Comparison of ENCODE assay signal across 38 mouse cellular contexts in the genomic region with DNA sequence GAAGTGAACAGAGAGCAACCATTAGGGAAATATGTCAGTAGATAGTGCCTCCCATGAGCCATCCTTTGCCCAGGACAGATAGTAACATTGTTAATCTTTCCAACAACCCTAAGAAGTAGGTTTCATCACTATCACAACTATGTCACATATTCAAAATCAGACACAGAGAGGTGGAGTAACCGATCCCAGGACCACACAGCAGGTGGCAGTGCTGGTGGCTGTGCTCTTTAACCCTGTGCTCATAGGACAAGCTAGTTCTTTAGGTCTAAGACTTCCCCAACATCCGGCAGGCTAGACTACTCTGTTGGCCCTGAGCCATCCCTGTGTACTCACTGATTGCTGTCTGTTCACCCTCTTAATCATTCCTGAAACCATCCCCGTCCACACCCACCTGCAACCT. TPM values are rescaled to one million over a fixed set of nuclear protein-coding genes. Genes with fewer than 3 reads are reported as not detected.
"Had no signal": no experiment of that assay in that cellular context is flagged by ENCODE, and none has a peak within 500 bp of the region (broad histone marks: within the 10 kb centered on the region; RNA-seq: fewer than 3 reads in every experiment).

No protein-coding gene starts in this region.

- H3K27me3 ChIP-seq: heart, embryonic 12.5 days; hindbrain, embryonic 12.5 days; kidney, embryonic 15.5 days; limb, embryonic 12.5 days; liver, embryonic 13.5 days; liver, embryonic 15.5 days had no signal

- H3K9ac ChIP-seq: heart, embryonic 12.5 days; hindbrain, embryonic 12.5 days; hindbrain, embryonic 14.5 days; kidney, embryonic 15.5 days; limb, embryonic 12.5 days; liver, embryonic 13.5 days; liver, embryonic 15.5 days had no signal

- H3K4me1 ChIP-seq: heart, embryonic 12.5 days; hindbrain, embryonic 10.5 days; hindbrain, embryonic 12.5 days; kidney, embryonic 15.5 days; limb, embryonic 12.5 days; liver, embryonic 13.5 days; liver, embryonic 15.5 days had no signal

- H3K9me3 ChIP-seq: hindbrain, embryonic 10.5 days; hindbrain, embryonic 12.5 days; kidney, embryonic 15.5 days; liver, embryonic 13.5 days; liver, embryonic 15.5 days had no signal

- H3K4me2 ChIP-seq: heart, embryonic 12.5 days; hindbrain, embryonic 12.5 days; hindbrain, embryonic 14.5 days; kidney, embryonic 15.5 days; limb, embryonic 12.5 days; liver, embryonic 13.5 days; liver, embryonic 15.5 days had no signal

- DNase-seq: gastrocnemius, adult 2 months; gastrocnemius, postnatal 14 days; gastrocnemius, postnatal 36 days; heart, adult 11 months; heart, adult 2 months; heart, postnatal 10 days; heart, postnatal 4 days; kidney, adult 11 months; kidney, adult 2 months; kidney, adult 9 months; kidney, postnatal 14 days; kidney, postnatal 36 days; layer of hippocampus, adult 9-11 months; layer of hippocampus, postnatal 36 days; left cerebral cortex, postnatal 4 days; liver; liver, embryonic 13.5 days had no signal

- H3K4me3 ChIP-seq: gastrocnemius, adult 2 months; heart, adult 2 months; heart, embryonic 12.5 days; hindbrain, embryonic 10.5 days; hindbrain, embryonic 12.5 days; kidney, embryonic 15.5 days; limb, embryonic 12.5 days; liver, embryonic 13.5 days; liver, embryonic 15.5 days had no signal

- H3K27ac ChIP-seq: gastrocnemius, adult 2 months; heart, adult 2 months; hindbrain, embryonic 10.5 days; hindbrain, embryonic 12.5 days; hindbrain, embryonic 14.5 days; kidney, postnatal 0 days; limb, embryonic 12.5 days; liver, embryonic 13.5 days; liver, embryonic 15.5 days had no signal

- ATAC-seq: hindbrain, embryonic 16.5 days; inflammation-experienced regulatory T-cells, adult 6 months had no signal

- H3K36me3 ChIP-seq: hindbrain, embryonic 10.5 days; hindbrain, embryonic 12.5 days; limb, embryonic 12.5 days had no signal

RNA-seq across cellular contexts. Expression of gene Rnf186, which starts 27.5 kb away (rescaled TPM):
- total RNA-seq: gastrocnemius, adult 2 months; gastrocnemius, postnatal 14 days; gastrocnemius, postnatal 36 days; heart, adult 2 months; heart, postnatal 10 days; heart, postnatal 25 days; heart, postnatal 4 days; layer of hippocampus, adult 18-20 months; layer of hippocampus, adult 8-10 months; layer of hippocampus, postnatal 14 days; layer of hippocampus, postnatal 36 days; left cerebral cortex, adult 18-20 months; left cerebral cortex, adult 8-10 months; left cerebral cortex, postnatal 10 days; left cerebral cortex, postnatal 25 days; left cerebral cortex, postnatal 4 days had no signal
- polyA plus RNA-seq: frontal cortex, adult 2 months; heart, embryonic 12.5 days; heart, embryonic 14.5 days; hindbrain, embryonic 10.5 days; hindbrain, embryonic 12.5 days; hindbrain, embryonic 14.5 days; hindbrain, embryonic 16.5 days; inflammation-experienced regulatory T-cells, adult 6 months; limb, embryonic 12.5 days; limb, embryonic 14.5 days had no signal
